Mouse (Mus musculus) stomach, postnatal 0 days (tissue): ENCODE results near the gene Prph.

Experiments used
- CTCF ChIP-seq: IDR thresholded peaks from 2 replicates; pipeline ENCODE4 v1.5.1; 2016; ENCODE audit warnings: antibody characterized with exemption, low read depth, mild to moderate bottlenecking, moderate library complexity
- EP300 ChIP-seq: optimal IDR thresholded peaks from 2 replicates; pipeline ENCODE3; 2016; ENCODE audit warnings: antibody characterized with exemption

- TF ChIP-seq EP300 (no peak), CTCF (peak; percentile 27; the same call in 1 of the 2 replicates)
These were observed 25.1 kb upstream of the Prph start, which contains the start of gene Tuba1c for GRCm38 (mm10) chr15:99029619-99030584.
